Mouse (Mus musculus) forebrain, embryonic 14.5 days (tissue): ENCODE results near the gene Cox16. TPM values are rescaled to one million over a fixed set of nuclear protein-coding genes. Genes with fewer than 3 reads are reported as not detected.
"Not testable (repeated sequence)": the region's sequence is repeated elsewhere in the genome, so short reads cannot be mapped to it uniquely, and the experiment has no call there.

Source experiments
- ATAC-seq: fragments of 200-750 bp; cut with Nextera tagmentation; 2 replicates; pipeline ENCODE4 v1.8.0; 2017; ENCODE audit warnings: mild to moderate bottlenecking, moderate library complexity
- DNase-seq: peaks from one replicate; pipeline ENCODE4 v3.0.0-alpha.2; 2015; ENCODE audit warnings: low spot score
- H3K27ac ChIP-seq: fragments of 300-500 bp; sonication (generic); 2 replicates; pipeline ENCODE4 v1.5.1; 2014; ENCODE audit warnings: low read depth, mild to moderate bottlenecking, control low read depth, low read length, moderate library complexity
- H3K27me3 ChIP-seq: fragments of 300-500 bp; sonication (generic); replicated peaks from 2 replicates; pipeline ENCODE4 v1.6.1; 2014; ENCODE audit warnings: low read length, control low read depth, mixed read lengths; ENCODE audit not compliant: control insufficient read depth, insufficient read depth
- H3K36me3 ChIP-seq: fragments of 300-500 bp; sonication (generic); 2 replicates; pipeline ENCODE4 v1.6.1; 2014; ENCODE audit warnings: low read length, control low read depth; ENCODE audit not compliant: control insufficient read depth, insufficient read depth
- H3K4me1 ChIP-seq: fragments of 300-500 bp; sonication (generic); 2 replicates; pipeline ENCODE4 v1.6.1; 2014; ENCODE audit warnings: antibody characterized with exemption, low read length, control low read depth; ENCODE audit not compliant: control insufficient read depth, insufficient read depth
- H3K4me2 ChIP-seq: fragments of 300-500 bp; sonication (generic); 2 replicates; pipeline ENCODE4 v1.6.1; 2014; ENCODE audit warnings: mild to moderate bottlenecking, control low read depth, low read length
- H3K4me3 ChIP-seq: fragments of 300-500 bp; sonication (generic); 2 replicates; pipeline ENCODE4 v1.5.1; 2014; ENCODE audit warnings: low read depth, low read length, control low read depth
- H3K9ac ChIP-seq: fragments of 300-500 bp; sonication (generic); 2 replicates; pipeline ENCODE4 v1.6.1; 2014; ENCODE audit warnings: mild to moderate bottlenecking, low read length, control low read depth, moderate library complexity
- H3K9me3 ChIP-seq: fragments of 300-500 bp; sonication (generic); replicated peaks from 2 replicates; pipeline ENCODE4 v1.6.1; 2016; ENCODE audit warnings: low read length, control low read depth, mixed read lengths; ENCODE audit not compliant: control insufficient read depth
- WGBS: fragments of 180-500 bp; shearing (Covaris S2); extraction: QIAGEN DNeasy Blood & Tissue Kit; methylation state at CpG from one replicate; pipeline ENCODE4 v1.1.7; 2014; 5-methylcytosine and 5-hydroxymethylcytosine counted together
- polyA plus RNA-seq: library from polyadenylated mRNA; unstranded; fragments of >200 nt; fragmentation: Nextera tagmentation; extraction: Ambion mirVana; gene quantifications from 2 replicates; pipeline ENCODE4 v1.2.1, GENCODE M21; 2014

Gene Cox16
- polyA plus RNA-seq, 1 experiment from 2014 or later, result 134 TPM

DNA sequence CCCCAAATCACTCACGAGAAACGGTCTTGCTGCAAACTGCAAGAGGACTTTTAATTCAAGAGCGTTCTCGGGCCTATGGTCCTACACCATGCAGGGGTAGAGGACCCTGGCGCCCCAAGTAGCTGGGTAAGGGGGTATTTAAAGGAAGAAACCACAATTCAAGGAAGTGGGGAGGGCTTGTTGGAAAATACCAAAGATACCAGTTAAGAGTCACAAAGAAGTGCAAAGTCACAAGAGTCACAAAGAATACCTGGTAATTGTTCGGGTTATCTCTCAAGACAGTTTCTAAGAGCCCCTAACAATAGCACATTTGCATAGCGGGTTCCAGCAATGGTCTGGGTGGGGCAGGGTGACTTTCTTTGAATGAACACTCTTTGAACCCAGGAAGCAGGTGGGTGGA is 25.9 kb downstream of the Cox16 start:
- not testable (repeated sequence) for H3K4me1 ChIP-seq, H3K4me2 ChIP-seq, DNase-seq, H3K9ac ChIP-seq, ATAC-seq, H3K27me3 ChIP-seq, H3K4me3 ChIP-seq, H3K9me3 ChIP-seq, H3K36me3 ChIP-seq, H3K27ac ChIP-seq
- WGBS, result 94% methylated on average over 7 of the region's 7 CpGs

DNA sequence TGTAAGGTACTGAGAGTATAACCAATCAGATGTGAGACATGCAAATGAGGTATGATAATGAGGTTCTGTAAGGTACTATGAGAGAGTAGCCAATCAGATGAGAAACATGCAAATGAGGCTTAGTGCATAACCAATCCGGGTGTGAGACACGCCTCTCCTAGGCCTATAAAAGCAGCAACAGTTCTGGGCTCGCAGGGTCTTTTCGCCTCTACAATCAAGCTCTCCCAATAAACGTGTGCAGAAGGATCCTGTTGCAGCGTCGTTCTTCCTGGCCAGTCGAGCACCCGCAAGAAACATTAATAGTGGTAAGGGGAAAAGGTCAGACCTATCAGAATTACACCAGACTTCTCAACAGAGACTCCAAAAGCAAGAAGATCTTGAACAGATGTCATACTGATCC is 45.9 kb downstream of the Cox16 start:
- H3K27ac ChIP-seq, H3K9me3 ChIP-seq, ATAC-seq, H3K9ac ChIP-seq, H3K4me3 ChIP-seq, H3K36me3 ChIP-seq, H3K27me3 ChIP-seq, DNase-seq, H3K4me2 ChIP-seq, H3K4me1 ChIP-seq: not testable (repeated sequence)
- 94% methylated on average over 9 of the region's 9 CpGs for WGBS

DNA sequence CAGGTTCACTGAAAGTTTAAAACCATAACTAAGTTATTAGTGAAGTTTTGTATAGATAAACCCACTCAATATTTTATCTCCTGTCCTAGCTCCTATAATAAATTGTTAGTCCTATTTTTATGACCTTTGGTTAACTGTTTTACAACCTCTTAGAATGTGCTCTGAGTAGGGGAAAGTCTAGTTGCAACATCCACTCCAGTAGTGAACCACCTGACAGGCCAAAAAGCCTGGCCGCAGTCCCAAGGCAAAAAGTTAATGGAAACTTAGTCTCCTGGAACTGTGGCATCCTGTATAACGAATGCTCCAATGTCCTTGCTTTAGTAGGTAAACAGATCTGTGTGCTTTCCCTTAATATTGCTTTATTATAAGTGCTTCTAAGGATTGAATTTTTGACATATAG is 50.1 kb downstream of the Cox16 start:
- not testable (repeated sequence) for H3K9me3 ChIP-seq, H3K4me1 ChIP-seq, H3K4me2 ChIP-seq, H3K4me3 ChIP-seq, H3K27me3 ChIP-seq, H3K36me3 ChIP-seq, DNase-seq, H3K27ac ChIP-seq, H3K9ac ChIP-seq, ATAC-seq
- 97% methylated on average over 2 of the region's 2 CpGs for WGBS

DNA sequence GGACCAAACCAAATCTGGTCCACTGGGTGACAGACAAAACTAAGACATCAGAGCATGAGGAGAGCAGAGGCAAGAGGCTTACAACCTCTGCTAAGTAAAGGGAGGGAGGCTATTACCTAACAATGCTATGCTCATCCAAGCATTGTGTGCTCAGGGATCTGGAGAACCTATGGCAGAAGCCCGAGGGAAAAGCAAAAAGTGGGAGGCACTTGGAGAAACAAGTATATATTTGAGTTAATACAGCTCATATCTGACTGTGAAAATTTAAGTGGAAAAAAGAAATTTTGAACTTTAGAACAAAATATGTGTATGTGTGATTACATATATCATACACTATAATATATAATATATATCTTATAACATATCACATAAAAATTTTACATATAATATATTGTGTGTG is 63.1 kb downstream of the Cox16 start, which contains the start of gene Adam4:
TSS of gene Adam4 (minus strand) at position 101 of the 400 bp plus-strand sequence.
- ATAC-seq, result no peak
- 91% methylated on average over 1 of the region's 1 CpGs for WGBS
- H3K4me1 ChIP-seq, result no peaks in the 10 kb centered on the region
- no peak within 1 kb of the TSS for H3K4me3 ChIP-seq
- no peaks in the 10 kb centered on the region for H3K36me3 ChIP-seq
- DNase-seq, result no peak
- H3K9me3 ChIP-seq, result no peaks in the 10 kb centered on the region; the same call in 1 of the 2 replicates
- no peaks in the 10 kb centered on the region for H3K27me3 ChIP-seq
- H3K4me2 ChIP-seq, result no peak within 1 kb of the TSS
- no peak within 1 kb of the TSS for H3K9ac ChIP-seq
- H3K27ac ChIP-seq, result no peak within 1 kb of the TSS

DNA sequence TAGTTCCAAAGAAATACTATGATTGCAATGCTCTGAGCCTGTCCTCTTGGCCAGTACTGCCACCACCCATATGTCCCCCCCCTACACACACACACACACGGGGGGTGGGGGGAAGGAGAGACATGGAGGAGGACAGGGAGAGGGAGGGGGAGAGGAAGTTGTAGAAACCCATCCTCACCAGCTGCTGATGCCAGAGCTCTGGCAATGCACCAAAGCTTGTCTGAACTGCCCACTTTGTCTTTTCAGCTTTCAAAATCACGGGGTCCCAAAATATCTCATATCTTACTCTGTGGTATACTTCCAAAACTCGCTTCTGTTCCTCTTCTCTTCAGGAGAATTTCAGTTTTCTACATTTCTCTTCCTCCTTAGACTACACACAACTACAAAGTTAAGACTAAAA is 71.7 kb downstream of the Cox16 start:
- Histone ChIP-seq H3K9me3 (no peaks in the 10 kb centered on the region), H3K9ac (no peak overlapping the region), H3K4me2 (no peak overlapping the region), H3K36me3 (no peaks in the 10 kb centered on the region), H3K4me3 (no peak overlapping the region), H3K4me1 (no peaks in the 10 kb centered on the region), H3K27ac (no peak overlapping the region), H3K27me3 (no peaks in the 10 kb centered on the region)
- ATAC-seq (no peak), DNase-seq (no peak)
- 93% methylated on average over 2 of the region's 3 CpGs for WGBS

DNA sequence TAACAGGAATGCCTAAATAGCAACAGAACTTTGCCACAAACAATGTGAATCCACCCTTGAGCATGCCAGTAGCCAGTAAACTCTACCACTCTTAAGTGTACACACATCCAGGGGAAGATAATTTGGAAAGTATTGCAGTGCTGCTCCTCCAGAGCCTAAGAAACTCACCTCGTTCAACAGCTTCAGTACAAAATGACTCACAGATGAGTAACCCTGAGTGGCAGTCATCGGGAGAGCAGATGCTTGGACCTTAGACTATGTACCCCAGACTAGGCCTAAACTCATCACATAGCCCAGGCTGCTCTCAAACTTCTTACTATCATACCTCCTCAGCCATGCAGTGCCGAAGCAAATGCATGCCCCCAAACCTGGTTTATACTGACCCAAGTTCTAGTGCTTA is 76.0 kb downstream of the Cox16 start:
- Histone ChIP-seq H3K4me1 (no peaks in the 10 kb centered on the region), H3K9me3 (no peaks in the 10 kb centered on the region), H3K4me2 (no peak overlapping the region), H3K27me3 (no peaks in the 10 kb centered on the region), H3K36me3 (no peaks in the 10 kb centered on the region), H3K9ac (no peak overlapping the region), H3K27ac (no peak overlapping the region), H3K4me3 (no peak overlapping the region)
- DNase-seq (no peak), ATAC-seq (no peak)
- WGBS, result 88% methylated on average over 3 of the region's 3 CpGs

DNA sequence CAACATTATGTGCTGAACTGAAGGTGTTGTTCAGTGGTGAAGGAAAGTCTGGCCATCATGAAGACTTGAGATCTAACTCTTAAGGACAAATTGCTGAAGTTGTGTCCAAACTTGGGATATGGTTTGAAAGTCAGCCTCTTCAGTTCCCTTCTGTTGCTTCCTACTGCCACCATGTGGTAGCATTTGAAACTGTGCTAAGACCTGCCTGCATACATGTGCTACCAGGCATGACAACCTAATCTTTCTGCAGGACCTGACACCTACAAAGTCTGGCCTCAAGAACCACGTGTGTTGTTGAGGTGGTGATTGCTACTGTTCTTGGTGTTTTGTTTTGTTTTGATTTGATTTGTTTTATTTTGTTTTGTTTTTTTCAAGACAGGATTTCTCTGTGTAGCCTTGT is 82.7 kb downstream of the Cox16 start:
- WGBS, result 23% methylated on average over 1 of the region's 1 CpGs
- peak; percentile 42; the same call in 1 of the 2 replicates for ATAC-seq
- H3K9ac ChIP-seq, result no peak overlapping the region
- H3K27ac ChIP-seq, result no peak overlapping the region
- H3K36me3 ChIP-seq, result no peaks in the 10 kb centered on the region
- no peaks in the 10 kb centered on the region for H3K27me3 ChIP-seq
- no peaks in the 10 kb centered on the region for H3K4me1 ChIP-seq
- H3K9me3 ChIP-seq, result no peaks in the 10 kb centered on the region
- no peak overlapping the region for H3K4me3 ChIP-seq
- H3K4me2 ChIP-seq, result no peak overlapping the region
- peak; percentile 82 for DNase-seq

DNA sequence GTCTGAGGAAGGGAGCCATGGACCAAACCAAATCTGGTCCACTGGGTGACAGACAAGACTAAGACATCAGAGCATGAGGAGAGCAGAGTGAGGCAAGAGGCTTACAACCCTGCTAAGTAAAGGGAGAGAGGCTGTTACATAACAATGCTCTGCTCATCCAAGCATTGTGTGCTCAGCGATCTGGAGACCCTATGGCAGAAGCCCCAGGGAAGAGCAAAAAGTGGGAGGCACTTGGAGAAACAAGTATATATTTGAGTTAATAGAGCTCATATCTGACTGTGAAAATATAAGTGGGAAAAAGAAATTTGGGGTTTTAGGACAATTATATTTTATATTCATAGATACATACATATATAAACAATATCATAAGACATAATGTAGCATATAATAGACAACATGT is 105.6 kb downstream of the Cox16 start, which contains the start of gene Gm4787:
TSS of gene Gm4787 (minus strand) at position 101 of the 400 bp plus-strand sequence.
- H3K9ac ChIP-seq, H3K4me3 ChIP-seq, H3K9me3 ChIP-seq, H3K27me3 ChIP-seq, ATAC-seq, H3K4me2 ChIP-seq, H3K27ac ChIP-seq, H3K4me1 ChIP-seq, H3K36me3 ChIP-seq, DNase-seq: not testable (repeated sequence)
- 77% methylated on average over 1 of the region's 1 CpGs for WGBS

DNA sequence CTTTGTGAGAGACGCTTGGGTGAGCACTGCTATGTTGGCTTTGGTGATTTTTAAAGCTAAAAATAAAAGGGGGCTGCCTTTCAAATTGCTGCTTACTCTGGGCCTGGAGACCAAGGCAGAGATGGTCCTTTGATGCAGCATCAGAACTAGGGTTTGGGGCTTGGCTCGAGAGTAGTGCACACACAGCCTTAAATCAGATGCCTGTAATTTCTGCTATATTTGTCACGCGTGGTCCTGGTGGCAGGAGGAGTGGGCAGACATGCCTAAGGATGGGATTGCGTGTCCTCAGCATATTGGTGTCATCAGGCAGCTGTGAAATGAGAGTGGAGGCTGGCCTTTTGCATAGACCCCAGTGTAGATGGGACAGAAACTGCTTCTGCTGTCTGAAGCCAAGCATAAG is 151.1 kb downstream of the Cox16 start:
- Histone ChIP-seq H3K27ac (no peak overlapping the region), H3K9me3 (no peaks in the 10 kb centered on the region), H3K27me3 (peaks cover 6% of the 10 kb centered on the region; the same call in 1 of the 2 replicates), H3K4me3 (peak overlapping the region; percentile 65; the same call in 1 of the 2 replicates), H3K36me3 (no peaks in the 10 kb centered on the region), H3K4me1 (no peaks in the 10 kb centered on the region), H3K9ac (peak overlapping the region; percentile 84; the same call in 1 of the 2 replicates), H3K4me2 (peak overlapping the region; percentile 95)
- 71% methylated on average over 5 of the region's 5 CpGs for WGBS
- no peak for ATAC-seq
- no peak for DNase-seq
